Mouse (Mus musculus) heart, embryonic 11.5 days (tissue): ENCODE data around the gene Gm6588. TPM values are rescaled to one million over a fixed set of nuclear protein-coding genes. Genes with fewer than 3 reads are reported as not detected.

ENCODE experiments used
- ATAC-seq: fragments of 200-750 bp; cut with Nextera tagmentation; replicated peaks from 2 replicates; pipeline ENCODE4 v1.8.0; 2017; ENCODE audit warnings: moderate library complexity; ENCODE audit not compliant: insufficient number of reproducible peaks, low FRiP score, low TSS enrichment
- H3K27ac ChIP-seq: fragments of 300-500 bp; sonication (generic); 2 replicates; pipeline ENCODE4 v1.5.1; 2014; ENCODE audit warnings: mild to moderate bottlenecking, low read depth, low read length
- H3K27me3 ChIP-seq: fragments of 300-500 bp; sonication (generic); 2 replicates; pipeline ENCODE4 v1.6.1; 2014; ENCODE audit warnings: mild to moderate bottlenecking, low read length, mixed read lengths; ENCODE audit not compliant: control insufficient read depth, insufficient read depth
- H3K36me3 ChIP-seq: fragments of 300-500 bp; sonication (generic); 2 replicates; pipeline ENCODE4 v1.6.1; 2014; ENCODE audit warnings: mild to moderate bottlenecking, low read length, moderate library complexity, mixed read lengths; ENCODE audit not compliant: control insufficient read depth, insufficient read depth
- H3K4me1 ChIP-seq: fragments of 300-500 bp; sonication (generic); 2 replicates; pipeline ENCODE4 v1.6.1; 2014; ENCODE audit warnings: low read length; ENCODE audit not compliant: control insufficient read depth, insufficient read depth
- H3K4me2 ChIP-seq: fragments of 300-500 bp; sonication (generic); 2 replicates; pipeline ENCODE4 v1.6.1; 2014; ENCODE audit warnings: mild to moderate bottlenecking, moderate library complexity
- H3K4me3 ChIP-seq: fragments of 300-500 bp; sonication (generic); 2 replicates; pipeline ENCODE4 v1.5.1; 2014; ENCODE audit warnings: low read depth, low read length
- H3K9ac ChIP-seq: fragments of 300-500 bp; sonication (generic); 2 replicates; pipeline ENCODE4 v1.6.1; 2014; ENCODE audit warnings: mild to moderate bottlenecking, low read depth, low read length, moderate library complexity
- H3K9me3 ChIP-seq: fragments of 300-500 bp; sonication (generic); replicated peaks from 2 replicates; pipeline ENCODE4 v1.6.1; 2016; ENCODE audit warnings: low read length; ENCODE audit not compliant: control insufficient read depth
- WGBS: fragments of 180-500 bp; shearing (Covaris S2); extraction: QIAGEN DNeasy Blood & Tissue Kit; methylation state at CpG from one replicate; pipeline ENCODE4 v1.1.7; 2014; ENCODE audit not compliant: insufficient replicate concordance; 5-methylcytosine and 5-hydroxymethylcytosine counted together
- polyA plus RNA-seq: library from polyadenylated mRNA; unstranded; fragments of >200 nt; fragmentation: Nextera tagmentation; extraction: Ambion mirVana; gene quantifications from 2 replicates; pipeline ENCODE4 v1.2.1, GENCODE M21; 2014

Gene Gm6588
- polyA plus RNA-seq, 1 experiment from 2014 or later, result not detected

- Histone ChIP-seq H3K36me3 (no peaks in the 10 kb centered on the region), H3K9me3 (no peaks in the 10 kb centered on the region), H3K27me3 (peaks cover 44% of the 10 kb centered on the region), H3K4me1 (no peaks in the 10 kb centered on the region), H3K4me2 (no peak overlapping the region), H3K9ac (no peak overlapping the region), H3K4me3 (no peak overlapping the region), H3K27ac (no peak overlapping the region)
- WGBS, result 64% methylated on average over 9 of the region's 9 CpGs
- no peak for ATAC-seq
Observed at GRCm38 (mm10) chr5:112453088-112453487, 3.9 kb downstream of the Gm6588 start.

- Histone ChIP-seq H3K27ac (no peak overlapping the region), H3K4me2 (no peak overlapping the region), H3K27me3 (peaks cover 42% of the 10 kb centered on the region), H3K4me1 (peaks cover 2% of the 10 kb centered on the region; the same call in 1 of the 2 replicates), H3K9ac (no peak overlapping the region), H3K36me3 (no peaks in the 10 kb centered on the region), H3K9me3 (no peaks in the 10 kb centered on the region), H3K4me3 (no peak overlapping the region)
- 58% methylated on average over 12 of the region's 12 CpGs for WGBS
- ATAC-seq, result no peak
Observed at GRCm38 (mm10) chr5:112454966-112455555, 5.8 kb downstream of the Gm6588 start.

- H3K4me1 ChIP-seq, result peaks cover 4% of the 10 kb centered on the region; the same call in 1 of the 2 replicates
- no peak overlapping the region for H3K4me2 ChIP-seq
- H3K4me3 ChIP-seq, result no peak overlapping the region
- 63% methylated on average over 3 of the region's 3 CpGs for WGBS
- H3K9ac ChIP-seq, result no peak overlapping the region
- no peaks in the 10 kb centered on the region for H3K9me3 ChIP-seq
- ATAC-seq, result no peak
- H3K27me3 ChIP-seq, result peaks cover 28% of the 10 kb centered on the region
- H3K36me3 ChIP-seq, result no peaks in the 10 kb centered on the region
- no peak overlapping the region for H3K27ac ChIP-seq
Observed at GRCm38 (mm10) chr5:112459903-112460302, 10.7 kb downstream of the Gm6588 start.

- no peak overlapping the region for H3K4me3 ChIP-seq
- no peaks in the 10 kb centered on the region for H3K4me1 ChIP-seq
- no peak overlapping the region for H3K27ac ChIP-seq
- no peak overlapping the region for H3K9ac ChIP-seq
- no peaks in the 10 kb centered on the region for H3K9me3 ChIP-seq
- H3K4me2 ChIP-seq, result no peak overlapping the region
- H3K27me3 ChIP-seq, result peaks cover 21% of the 10 kb centered on the region
- WGBS, result 72% methylated on average over 6 of the region's 6 CpGs
- H3K36me3 ChIP-seq, result no peaks in the 10 kb centered on the region
- no peak for ATAC-seq
Observed at GRCm38 (mm10) chr5:112466331-112466730, 17.1 kb downstream of the Gm6588 start.

GRCm38 (mm10) chr5:112468986-112469581, 19.9 kb downstream of the Gm6588 start:
- Histone ChIP-seq H3K4me1 (no peaks in the 10 kb centered on the region), H3K27ac (no peak overlapping the region), H3K9ac (no peak overlapping the region), H3K27me3 (peaks cover 33% of the 10 kb centered on the region), H3K36me3 (no peaks in the 10 kb centered on the region), H3K4me3 (no peak overlapping the region), H3K4me2 (no peak overlapping the region), H3K9me3 (no peaks in the 10 kb centered on the region)
- 65% methylated on average over 4 of the region's 4 CpGs for WGBS
- peak; percentile 58 for ATAC-seq

GRCm38 (mm10) chr5:112470144-112470543, 20.9 kb downstream of the Gm6588 start:
- no peak overlapping the region for H3K4me3 ChIP-seq
- no peak overlapping the region for H3K27ac ChIP-seq
- no peak overlapping the region for H3K9ac ChIP-seq
- no peaks in the 10 kb centered on the region for H3K36me3 ChIP-seq
- no peak for ATAC-seq
- no peak overlapping the region for H3K4me2 ChIP-seq
- H3K27me3 ChIP-seq, result peaks cover 35% of the 10 kb centered on the region
- no peaks in the 10 kb centered on the region for H3K4me1 ChIP-seq
- H3K9me3 ChIP-seq, result no peaks in the 10 kb centered on the region
- WGBS, result 67% methylated on average over 6 of the region's 6 CpGs

GRCm38 (mm10) chr5:112473453-112473852, 24.2 kb downstream of the Gm6588 start:
- H3K9me3 ChIP-seq, result no peaks in the 10 kb centered on the region
- no peaks in the 10 kb centered on the region; the same call in 1 of the 2 replicates for H3K4me1 ChIP-seq
- WGBS, result 43% methylated on average over 6 of the region's 6 CpGs
- no peaks in the 10 kb centered on the region for H3K36me3 ChIP-seq
- no peak overlapping the region for H3K9ac ChIP-seq
- no peak overlapping the region for H3K27ac ChIP-seq
- no peak overlapping the region for H3K4me2 ChIP-seq
- ATAC-seq, result no peak
- no peak overlapping the region for H3K4me3 ChIP-seq
- peaks cover 19% of the 10 kb centered on the region for H3K27me3 ChIP-seq

- H3K9me3 ChIP-seq, result no peaks in the 10 kb centered on the region
- H3K9ac ChIP-seq, result no peak overlapping the region
- H3K36me3 ChIP-seq, result no peaks in the 10 kb centered on the region
- no peak for ATAC-seq
- 33% methylated on average over 19 of the region's 19 CpGs for WGBS
- no peak overlapping the region for H3K27ac ChIP-seq
- no peak overlapping the region for H3K4me3 ChIP-seq
- H3K27me3 ChIP-seq, result peaks cover 41% of the 10 kb centered on the region
- H3K4me2 ChIP-seq, result 0 out of 2 replicates have a peak overlapping the region, but pooled peaks have one; percentile 16
- H3K4me1 ChIP-seq, result peaks cover 9% of the 10 kb centered on the region
Observed at GRCm38 (mm10) chr5:112481946-112482410, 32.8 kb downstream of the Gm6588 start.

GRCm38 (mm10) chr5:112482551-112482950, 33.3 kb downstream of the Gm6588 start:
- Histone ChIP-seq H3K9me3 (no peaks in the 10 kb centered on the region), H3K27ac (no peak overlapping the region)
- WGBS, result 66% methylated on average over 13 of the region's 13 CpGs

More at GRCm38 (mm10) chr5:112482551-112482950, 33.3 kb downstream of the Gm6588 start:
- ATAC-seq, result no peak
- Histone ChIP-seq H3K27me3 (peaks cover 41% of the 10 kb centered on the region), H3K4me2 (no peak overlapping the region), H3K36me3 (no peaks in the 10 kb centered on the region), H3K4me3 (no peak overlapping the region), H3K4me1 (peaks cover 9% of the 10 kb centered on the region), H3K9ac (no peak overlapping the region)
